Mouse (Mus musculus) retina, postnatal 7 days (tissue): ENCODE measurements at regions not wholly inside any gene's neighbourhood (a gene's known extent, or its start where the extent isn't known, plus 50 kb on each side); places are given as distances from the start of the nearest gene placed in this dataset.

ENCODE experiments used
- DNase-seq: peaks from one replicate; pipeline ENCODE4 v3.0.0-alpha.2; 2012; ENCODE audit warnings: low read depth, low spot score

- no peak for DNase-seq
Observed at GRCm38 (mm10) chr11:18015239-18015638, 61.6 kb upstream of the Etaa1 start.

DNA sequence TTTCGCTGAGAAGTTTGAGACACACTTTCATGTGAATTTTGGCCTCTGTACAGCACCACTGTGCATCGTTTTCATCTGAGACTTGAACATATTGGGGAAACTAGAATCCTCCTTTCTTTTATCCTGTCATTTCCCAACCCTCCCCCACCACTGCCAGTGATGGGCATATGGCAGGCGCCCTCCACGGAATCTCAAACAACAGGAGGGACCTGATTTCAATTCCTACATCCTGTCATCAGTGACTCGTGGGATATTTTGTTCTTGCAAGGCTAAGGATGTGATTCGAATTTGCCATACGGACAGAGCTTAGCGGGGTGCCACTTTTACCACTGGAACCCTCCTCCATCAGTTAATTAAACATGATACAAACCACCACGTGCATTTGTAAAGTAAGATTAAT, 60.9 kb upstream of the Etaa1 start:
- DNase-seq: no peak

DNA sequence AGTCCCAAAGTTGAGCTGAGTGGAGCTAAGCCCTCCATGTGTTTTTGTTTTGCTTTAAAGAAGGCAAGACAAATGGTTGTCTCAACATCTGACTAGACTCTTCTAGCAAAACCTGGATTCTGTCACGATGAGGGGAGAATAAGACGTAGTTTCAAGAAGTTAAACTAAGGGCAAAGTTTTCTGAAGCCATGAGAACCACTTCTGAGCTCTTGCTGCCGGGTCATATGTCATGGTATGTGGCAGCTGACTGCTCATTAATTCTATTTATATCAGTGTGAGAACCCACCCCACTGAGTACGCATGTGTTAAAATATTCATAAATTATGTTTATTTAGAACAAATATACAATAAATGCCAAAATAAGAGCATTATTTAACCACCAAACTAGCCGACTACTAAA, 58.4 kb upstream of the Etaa1 start:
- no peak for DNase-seq

DNA sequence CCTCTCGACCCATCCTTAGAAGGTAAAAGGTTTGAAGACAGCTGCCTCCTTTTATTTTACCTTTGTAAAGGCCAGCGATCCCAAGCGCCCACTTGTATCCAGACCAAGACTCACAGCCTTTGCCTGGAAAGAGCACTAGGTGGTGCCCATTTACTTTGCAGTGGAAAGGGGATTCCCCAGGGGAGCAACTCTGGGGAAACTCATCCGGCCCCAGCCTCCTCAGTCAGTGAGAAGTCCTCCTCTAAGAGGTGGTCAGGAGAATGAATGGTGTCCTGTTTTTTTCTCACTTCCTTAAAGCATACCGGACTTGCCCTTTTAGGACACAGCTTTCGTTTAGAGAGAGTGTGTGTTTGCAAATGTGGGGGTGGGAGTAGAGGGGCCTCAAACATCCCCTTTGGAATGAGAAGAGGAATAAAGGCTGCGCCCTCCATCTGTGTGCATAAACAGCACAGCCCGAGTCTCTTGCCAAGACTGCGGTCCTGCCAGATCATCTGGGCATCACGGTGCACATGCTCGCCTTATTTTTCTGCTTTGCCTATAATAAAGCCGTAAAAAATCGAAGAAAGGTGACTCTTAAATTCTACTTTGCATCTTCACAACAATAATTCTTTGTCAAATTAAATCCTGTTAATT, 57.5 kb upstream of the Etaa1 start:
- DNase-seq: peak; percentile 13

- DNase-seq: no peak
Observed at GRCm38 (mm10) chr11:18008140-18008539, 54.5 kb upstream of the Etaa1 start.
